Mouse (Mus musculus) kidney, postnatal 0 days (tissue): Measurements from ENCODE around the gene Rhbdf2. TPM values are rescaled to one million over a fixed set of nuclear protein-coding genes. Genes with fewer than 3 reads are reported as not detected.
A peak's percentile ranks its signal among the peaks of the same experiment; 100 is the strongest.

Experiments used
- ATAC-seq: fragments of 200-750 bp; cut with Nextera tagmentation; replicated peaks from 2 replicates; pipeline ENCODE4 v1.8.0; 2017; ENCODE audit warnings: low read depth, moderate number of reproducible peaks, moderate TSS enrichment, moderate library complexity; ENCODE audit not compliant: low FRiP score
- DNase-seq: peaks from one replicate; pipeline ENCODE4 v3.0.0-alpha.2; 2016; ENCODE audit warnings: low spot score
- H3K27ac ChIP-seq: fragments of 300-500 bp; sonication (generic); 2 replicates; pipeline ENCODE4 v1.5.1; 2014; ENCODE audit warnings: mild to moderate bottlenecking
- H3K27me3 ChIP-seq: fragments of 300-500 bp; sonication (generic); 2 replicates; pipeline ENCODE4 v1.6.1; 2014; ENCODE audit warnings: low read length, mixed read lengths; ENCODE audit not compliant: insufficient read depth
- H3K36me3 ChIP-seq: fragments of 300-500 bp; sonication (generic); 2 replicates; pipeline ENCODE4 v1.6.1; 2014; ENCODE audit warnings: low read length, mixed read lengths; ENCODE audit not compliant: insufficient read depth
- H3K4me1 ChIP-seq: fragments of 300-500 bp; sonication (generic); replicated peaks from 2 replicates; pipeline ENCODE4 v1.6.1; 2014; ENCODE audit warnings: antibody characterized with exemption, low read length, mixed read lengths; ENCODE audit not compliant: insufficient read depth
- H3K4me2 ChIP-seq: fragments of 300-500 bp; sonication (generic); 2 replicates; pipeline ENCODE4 v1.6.1; 2014; ENCODE audit warnings: mild to moderate bottlenecking, low read length, moderate library complexity, mixed read lengths
- H3K4me3 ChIP-seq: fragments of 300-500 bp; sonication (generic); replicated peaks from 2 replicates; pipeline ENCODE4 v1.5.1; 2014; ENCODE audit warnings: low read depth, low read length
- H3K9ac ChIP-seq: fragments of 300-500 bp; sonication (generic); 2 replicates; pipeline ENCODE4 v1.6.1; 2014; ENCODE audit warnings: low read depth, low read length
- H3K9me3 ChIP-seq: fragments of 300-500 bp; sonication (generic); replicated peaks from 2 replicates; pipeline ENCODE4 v1.6.1; 2016; ENCODE audit warnings: low read length, inconsistent platforms, mixed read lengths
- CTCF ChIP-seq: IDR thresholded peaks from 2 replicates; pipeline ENCODE4 v1.5.1; 2016; ENCODE audit warnings: antibody characterized with exemption, low read depth, mild to moderate bottlenecking, moderate library complexity
- WGBS: fragments of 180-500 bp; shearing (Covaris S2); extraction: QIAGEN DNeasy Blood & Tissue Kit; methylation state at CpG from one replicate; pipeline ENCODE4 v1.1.7; 2014; 5-methylcytosine and 5-hydroxymethylcytosine counted together
- polyA plus RNA-seq: library from polyadenylated mRNA; unstranded; fragments of >200 nt; fragmentation: Nextera tagmentation; extraction: Ambion mirVana; gene quantifications from 2 replicates; pipeline ENCODE4 v1.2.1, GENCODE M21; 2015

Rhbdf2 gene
- polyA plus RNA-seq, 1 experiment from 2014 or later = 9.0 TPM

DNA sequence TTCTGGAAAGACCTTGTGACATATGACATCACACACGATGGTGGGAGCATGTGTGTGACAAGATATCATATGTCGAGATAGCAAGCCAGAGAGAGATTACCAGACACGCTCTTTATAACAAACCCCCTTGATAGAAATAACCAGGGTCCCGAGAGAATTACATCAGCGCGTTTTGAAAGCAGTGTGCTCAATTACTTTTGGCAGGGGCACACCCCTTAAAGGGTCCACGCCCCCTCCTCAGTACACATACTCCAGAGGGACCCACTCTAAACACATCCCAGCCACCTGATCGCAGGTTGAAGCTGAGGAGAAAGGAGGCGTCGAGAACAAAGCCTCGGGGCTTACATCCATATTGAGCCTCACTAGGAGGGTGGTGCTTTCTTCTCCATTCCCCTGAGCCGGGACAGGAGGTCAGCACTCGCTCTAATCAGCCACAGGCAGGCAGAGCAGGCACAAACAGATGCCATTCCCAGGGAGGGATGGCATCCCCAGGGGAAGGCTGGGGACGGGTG is 37.7 kb downstream of the Rhbdf2 start:
- Histone ChIP-seq H3K4me3 (no peak overlapping the region), H3K4me1 (no peaks in the 10 kb centered on the region), H3K9me3 (no peaks in the 10 kb centered on the region), H3K36me3 (no peaks in the 10 kb centered on the region), H3K27ac (no peak overlapping the region), H3K9ac (no peak overlapping the region), H3K27me3 (no peaks in the 10 kb centered on the region), H3K4me2 (no peak overlapping the region)
- no peak for TF ChIP-seq CTCF
- 26% methylated on average over 14 of the region's 14 CpGs for WGBS
- DNase-seq = no peak
- ATAC-seq = no peak

DNA sequence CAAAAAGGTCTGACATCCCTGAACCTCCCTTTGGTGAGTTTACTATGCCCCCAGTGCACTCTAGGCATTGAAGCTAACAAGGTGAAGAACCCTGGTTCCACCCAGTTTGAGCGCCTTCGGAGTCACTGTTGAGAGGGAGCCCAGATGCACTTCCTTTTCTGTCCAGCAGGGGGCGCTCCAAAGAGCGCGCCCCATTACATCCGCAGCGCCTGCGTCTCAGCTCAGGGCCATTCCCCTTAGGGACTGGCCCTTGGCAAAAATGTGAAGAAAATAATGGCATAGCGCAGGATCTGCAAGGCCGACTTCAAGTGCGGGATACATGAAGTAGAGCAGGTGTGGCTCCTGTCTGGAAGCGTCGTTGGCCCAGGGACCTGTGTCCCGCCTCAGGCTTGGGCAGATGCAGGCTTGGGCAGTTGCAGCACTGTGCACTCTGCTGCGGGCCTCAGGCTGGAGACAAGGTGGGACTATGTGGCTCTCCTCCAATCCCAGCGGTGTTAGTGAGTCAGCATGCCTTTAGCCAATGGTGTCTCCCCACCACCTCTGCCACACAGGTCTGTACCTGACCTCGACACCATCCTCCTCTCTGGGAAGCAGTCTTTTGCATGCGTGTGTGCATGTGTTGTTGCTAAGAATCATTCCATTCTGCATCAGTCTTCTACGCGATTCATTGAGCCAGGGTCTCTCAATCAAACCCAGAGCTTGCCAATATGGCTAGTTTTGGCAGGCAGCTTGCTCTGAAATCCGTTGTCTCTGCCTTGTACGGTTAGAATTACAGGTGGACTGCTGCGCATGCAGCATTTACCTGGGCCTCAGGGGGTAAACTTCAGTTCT is 39.8 kb downstream of the Rhbdf2 start:
- Histone ChIP-seq H3K4me1 (no peaks in the 10 kb centered on the region), H3K4me3 (no peak overlapping the region), H3K27ac (no peak overlapping the region), H3K27me3 (no peaks in the 10 kb centered on the region), H3K36me3 (no peaks in the 10 kb centered on the region), H3K9ac (no peak overlapping the region), H3K4me2 (peak overlapping the region; percentile 11; the same call in 1 of the 2 replicates), H3K9me3 (no peaks in the 10 kb centered on the region)
- peak; percentile 95 for TF ChIP-seq CTCF
- peak; percentile 73 for DNase-seq
- peak; percentile 67 for ATAC-seq
- 22% methylated on average over 23 of the region's 23 CpGs for WGBS

DNA sequence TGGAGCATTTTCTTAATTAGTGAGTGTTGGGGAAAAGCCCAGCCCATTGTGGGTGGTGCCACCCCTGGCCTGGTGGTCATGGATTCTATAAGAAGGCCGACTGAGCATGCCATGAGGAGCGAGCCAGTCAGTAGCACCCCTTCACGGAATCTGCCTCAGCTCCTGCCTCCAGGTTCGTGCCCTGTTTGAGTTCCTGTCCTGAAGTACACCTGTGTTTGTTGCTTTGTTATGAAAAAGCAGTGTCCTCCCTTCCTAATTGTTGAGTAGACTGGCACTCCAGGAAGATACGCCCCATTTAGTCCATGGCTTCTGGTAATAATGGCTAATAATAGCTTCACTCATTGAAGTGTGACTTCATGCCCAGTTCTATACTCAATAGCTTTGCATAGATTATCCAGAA is 40.5 kb downstream of the Rhbdf2 start, which contains the start of gene Aanat:
Gene Aanat (plus strand): TSS at position 123 of the 400 bp plus-strand sequence.
- Histone ChIP-seq H3K4me2 (peak within 1 kb of the TSS; percentile 11; the same call in 1 of the 2 replicates), H3K27ac (no peak within 1 kb of the TSS), H3K9ac (no peak within 1 kb of the TSS), H3K4me3 (no peak within 1 kb of the TSS), H3K9me3 (no peaks in the 10 kb centered on the region), H3K4me1 (no peaks in the 10 kb centered on the region), H3K36me3 (no peaks in the 10 kb centered on the region), H3K27me3 (no peaks in the 10 kb centered on the region)
- no peak for TF ChIP-seq CTCF
- 60% methylated on average over 5 of the region's 5 CpGs for WGBS
- DNase-seq = no peak
- ATAC-seq = no peak

DNA sequence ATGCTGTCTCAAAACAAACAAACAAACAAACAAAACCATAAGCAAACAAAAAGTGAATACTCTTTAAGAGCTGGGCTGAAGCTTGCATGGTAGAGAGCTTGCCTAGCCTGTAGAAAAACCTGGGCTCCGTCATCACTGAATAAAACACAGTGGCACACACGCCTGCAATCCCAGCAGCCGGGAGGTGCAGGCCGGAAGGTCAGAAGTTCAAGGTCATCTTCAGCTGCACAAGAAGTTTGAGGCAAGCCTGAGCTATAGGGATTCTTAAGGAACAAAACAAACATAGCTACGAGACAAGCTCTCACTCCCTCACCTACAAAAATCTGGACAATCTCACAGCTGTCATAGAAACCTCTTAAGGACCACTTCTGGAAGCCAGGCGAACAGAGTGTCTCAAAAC is 41.1 kb downstream of the Rhbdf2 start:
- DNase-seq = no peak
- Histone ChIP-seq H3K4me2 (no peak overlapping the region), H3K9me3 (no peaks in the 10 kb centered on the region), H3K27me3 (no peaks in the 10 kb centered on the region), H3K4me1 (no peaks in the 10 kb centered on the region), H3K36me3 (no peaks in the 10 kb centered on the region), H3K4me3 (no peak overlapping the region), H3K9ac (no peak overlapping the region), H3K27ac (no peak overlapping the region)
- WGBS = 69% methylated on average over 6 of the region's 6 CpGs
- no peak for TF ChIP-seq CTCF
- no peak for ATAC-seq

DNA sequence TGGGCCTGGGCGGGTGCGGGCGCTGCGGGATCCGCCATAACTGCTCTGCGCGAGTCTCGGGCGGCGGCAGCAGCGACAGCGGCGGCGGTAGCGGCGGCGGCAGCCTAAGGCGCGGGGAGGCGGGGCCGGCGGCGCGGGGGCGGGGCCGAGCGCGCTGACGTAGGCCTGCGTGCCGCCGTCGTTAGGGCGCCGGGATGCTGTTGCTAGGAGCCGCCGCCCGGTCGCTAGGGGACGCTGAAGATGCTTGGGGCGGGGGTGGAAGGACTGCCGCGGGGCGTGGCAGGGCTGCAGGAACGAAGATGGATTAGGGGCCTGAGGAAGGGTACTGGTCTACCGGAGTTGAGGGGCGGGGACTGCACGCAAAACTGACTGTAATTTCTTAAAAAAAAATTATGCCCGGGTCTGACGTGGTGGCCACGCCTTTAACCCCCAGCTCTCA is 45.4 kb downstream of the Rhbdf2 start, which contains the start of gene Ube2o:
Gene Ube2o (minus strand): TSS at position 72 of the 439 bp plus-strand sequence.
- DNase-seq (peak; percentile 90), ATAC-seq (peak; percentile 88)
- Histone ChIP-seq H3K27me3 (no peaks in the 10 kb centered on the region), H3K4me2 (peak within 1 kb of the TSS; percentile 86), H3K4me3 (peak within 1 kb of the TSS; percentile 83), H3K36me3 (no peaks in the 10 kb centered on the region), H3K9ac (peak within 1 kb of the TSS; percentile 77), H3K4me1 (0 out of 2 replicates have a peak, but pooled peaks cover 5% of the 10 kb centered on the region), H3K27ac (peak within 1 kb of the TSS; percentile 63), H3K9me3 (no peaks in the 10 kb centered on the region)
- TF ChIP-seq CTCF = peak; percentile 50; the same call in 1 of the 2 replicates
- WGBS = 1% methylated on average over 49 of the region's 51 CpGs

DNA sequence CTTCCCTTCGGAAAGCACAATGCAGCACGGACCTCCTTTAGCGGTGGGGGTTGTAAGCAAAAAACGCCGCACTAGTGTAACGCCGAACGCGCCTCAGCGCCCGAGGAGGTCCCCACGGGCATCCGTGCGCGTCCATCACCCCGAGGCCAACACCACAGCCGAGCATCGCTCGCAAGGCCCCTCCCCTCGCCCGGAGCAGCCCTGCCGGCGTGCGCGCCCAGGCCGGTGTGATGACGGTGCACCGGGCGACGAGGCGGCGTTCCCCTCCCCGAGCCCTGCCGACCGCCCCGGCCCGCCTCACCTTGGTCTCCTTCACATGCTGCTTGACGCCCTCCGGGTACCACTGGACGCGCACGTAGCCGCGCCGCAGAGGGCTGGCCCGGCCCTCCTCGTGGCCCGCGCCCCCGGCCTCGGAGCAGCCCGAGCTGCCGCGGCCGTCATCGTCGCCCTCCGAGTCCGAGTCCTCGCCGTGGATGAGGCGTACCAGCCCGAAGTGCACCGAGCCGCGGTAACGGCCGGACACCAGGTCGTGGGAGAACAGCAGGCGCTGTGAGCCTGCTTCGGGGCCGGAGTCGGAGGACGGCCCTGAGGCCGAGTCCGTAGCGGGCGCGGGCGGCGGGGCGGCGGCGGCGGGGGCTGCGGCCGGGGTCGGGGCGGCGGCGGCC is 46.0 kb downstream of the Rhbdf2 start:
- Histone ChIP-seq H3K9me3 (no peaks in the 10 kb centered on the region), H3K4me2 (peak overlapping the region; percentile 86), H3K9ac (peak overlapping the region; percentile 77), H3K4me1 (0 out of 2 replicates have a peak, but pooled peaks cover 5% of the 10 kb centered on the region), H3K36me3 (no peaks in the 10 kb centered on the region), H3K27me3 (no peaks in the 10 kb centered on the region), H3K27ac (peak overlapping the region; percentile 63), H3K4me3 (peak overlapping the region; percentile 83)
- TF ChIP-seq CTCF = no peak
- ATAC-seq = peak; percentile 65
- DNase-seq = peak; percentile 42
- WGBS = under 1% methylated on average over 86 of the region's 91 CpGs
